Mouse (Mus musculus): ENCODE measurements around the gene Unc13a. TPM values are rescaled to one million over a fixed set of nuclear protein-coding genes. Genes with fewer than 3 reads are reported as not detected.

The Unc13a gene
- polyA plus RNA-seq, 1 experiment from 2014 or later = 2.5 TPM

- ATAC-seq (peak; percentile 33), DNase-seq (ENCODE audit: low read depth, low spot score) (peak; percentile 20)
- TF ChIP-seq CTCF (IDR thresholded peaks at IDR 0.05) = no peak
- in situ Hi-C loops (cut with MboI; ENCODE audit: low pct_unique_long_range_greater_than_20kb) = no loop called here
- H3K27me3 ChIP-seq = no peaks in the 10 kb centered on the region
- POLR2A ChIA-PET = no interaction called here
- CTCF ChIA-PET = interaction anchor here (0.9 kb wide), 1 partner anchor 8 kb away, joined by 3 read pairs; no protein-coding TSS in a partner anchor
Observed at GRCm38 (mm10) chr8:71637149-71638095, 34.1 kb downstream of the Unc13a start.

GRCm38 (mm10) chr8:71633981-71634667, 37.4 kb downstream of the Unc13a start:
- DNase-seq (ENCODE audit: low read depth, low spot score) (no peak), ATAC-seq (no peak)
- POLR2A ChIA-PET = no interaction called here
- CTCF ChIA-PET = no interaction called here
- no peaks in the 10 kb centered on the region for H3K27me3 ChIP-seq
- TF ChIP-seq CTCF (IDR thresholded peaks at IDR 0.05) = no peak
- in situ Hi-C loops (cut with MboI; ENCODE audit: low pct_unique_long_range_greater_than_20kb) = no loop called here

- POLR2A ChIA-PET = no interaction called here
- no peak for TF ChIP-seq CTCF (IDR thresholded peaks at IDR 0.05)
- no peaks in the 10 kb centered on the region for H3K27me3 ChIP-seq
- ATAC-seq (no peak), DNase-seq (ENCODE audit: low read depth, low spot score) (no peak)
- in situ Hi-C loops (cut with MboI; ENCODE audit: low pct_unique_long_range_greater_than_20kb) = no loop called here
- CTCF ChIA-PET = no interaction called here
Observed at GRCm38 (mm10) chr8:71633164-71633563, 38.4 kb downstream of the Unc13a start.

- CTCF ChIA-PET = no interaction called here
- POLR2A ChIA-PET = no interaction called here
- no peak for TF ChIP-seq CTCF (IDR thresholded peaks at IDR 0.05)
- ATAC-seq (no peak), DNase-seq (ENCODE audit: low read depth, low spot score) (no peak)
- no peaks in the 10 kb centered on the region for H3K27me3 ChIP-seq
- in situ Hi-C loops (cut with MboI; ENCODE audit: low pct_unique_long_range_greater_than_20kb) = no loop called here
Observed at GRCm38 (mm10) chr8:71631897-71632296, 39.7 kb downstream of the Unc13a start.

GRCm38 (mm10) chr8:71630761-71631160, 40.8 kb downstream of the Unc13a start:
- DNase-seq (ENCODE audit: low read depth, low spot score) (no peak), ATAC-seq (no peak)
- no peak for TF ChIP-seq CTCF (IDR thresholded peaks at IDR 0.05)
- in situ Hi-C loops (cut with MboI; ENCODE audit: low pct_unique_long_range_greater_than_20kb) = no loop called here
- no peaks in the 10 kb centered on the region for H3K27me3 ChIP-seq
- ChIA-PET POLR2A (no interaction called here), CTCF (interaction anchor here (0.8 to 1.3 kb wide), 2 partner anchors 15 to 30 kb away, joined by 3 read pairs; no protein-coding TSS in a partner anchor)

GRCm38 (mm10) chr8:71629781-71630212, 41.8 kb downstream of the Unc13a start:
- CTCF ChIA-PET = interaction anchor here (0.8 to 0.9 kb wide), 2 partner anchors 8 to 16 kb away, joined by 3 read pairs; no protein-coding TSS in a partner anchor
- POLR2A ChIA-PET = no interaction called here
- ATAC-seq (peak; percentile 9), DNase-seq (ENCODE audit: low read depth, low spot score) (no peak)
- no peak for TF ChIP-seq CTCF (IDR thresholded peaks at IDR 0.05)
- no peaks in the 10 kb centered on the region for H3K27me3 ChIP-seq
- in situ Hi-C loops (cut with MboI; ENCODE audit: low pct_unique_long_range_greater_than_20kb) = no loop called here

- in situ Hi-C loops (cut with MboI; ENCODE audit: low pct_unique_long_range_greater_than_20kb) = no loop called here
- POLR2A ChIA-PET = no interaction called here
- H3K27me3 ChIP-seq = no peaks in the 10 kb centered on the region
- CTCF ChIA-PET = interaction anchor here (0.9 kb wide), 1 partner anchor 8 kb away, joined by 3 read pairs; no protein-coding TSS in a partner anchor
- no peak for TF ChIP-seq CTCF (IDR thresholded peaks at IDR 0.05)
- peak; percentile 65 for ATAC-seq
- DNase-seq (ENCODE audit: low read depth, low spot score) = peak; percentile 38
Observed at GRCm38 (mm10) chr8:71629096-71629697, 42.4 kb downstream of the Unc13a start.

- CTCF ChIA-PET = no interaction called here
- no peak for TF ChIP-seq CTCF (IDR thresholded peaks at IDR 0.05)
- ATAC-seq (no peak), DNase-seq (ENCODE audit: low read depth, low spot score) (no peak)
- in situ Hi-C loops (cut with MboI; ENCODE audit: low pct_unique_long_range_greater_than_20kb) = no loop called here
- H3K27me3 ChIP-seq = no peaks in the 10 kb centered on the region
- POLR2A ChIA-PET = no interaction called here
Observed at GRCm38 (mm10) chr8:71628396-71629095, 43.0 kb downstream of the Unc13a start.

- no peak for ATAC-seq
- ChIA-PET CTCF (no interaction called here), POLR2A (interaction anchor here (1.1 kb wide), 1 partner anchor 41 kb away, joined by 4 read pairs; no protein-coding TSS in a partner anchor)
- no peak for TF ChIP-seq CTCF (IDR thresholded peaks at IDR 0.05)
- no peak for DNase-seq (ENCODE audit: low read depth, low spot score)
- in situ Hi-C loops (cut with MboI; ENCODE audit: low pct_unique_long_range_greater_than_20kb) = no loop called here
- no peaks in the 10 kb centered on the region for H3K27me3 ChIP-seq
Observed at GRCm38 (mm10) chr8:71627265-71628099, 44.1 kb downstream of the Unc13a start.
